Mouse (Mus musculus) urinary bladder, postnatal 36 days (tissue): Measurements from ENCODE around the gene Emilin2.

ENCODE experiments used
- DNase-seq, 2 experiments: peaks; one replicate each; pipeline ENCODE4 v3.0.0; 2022; ENCODE audit warnings: low spot score in 2 of 2, mixed read lengths in 1 of 2

Gene Emilin2

DNA sequence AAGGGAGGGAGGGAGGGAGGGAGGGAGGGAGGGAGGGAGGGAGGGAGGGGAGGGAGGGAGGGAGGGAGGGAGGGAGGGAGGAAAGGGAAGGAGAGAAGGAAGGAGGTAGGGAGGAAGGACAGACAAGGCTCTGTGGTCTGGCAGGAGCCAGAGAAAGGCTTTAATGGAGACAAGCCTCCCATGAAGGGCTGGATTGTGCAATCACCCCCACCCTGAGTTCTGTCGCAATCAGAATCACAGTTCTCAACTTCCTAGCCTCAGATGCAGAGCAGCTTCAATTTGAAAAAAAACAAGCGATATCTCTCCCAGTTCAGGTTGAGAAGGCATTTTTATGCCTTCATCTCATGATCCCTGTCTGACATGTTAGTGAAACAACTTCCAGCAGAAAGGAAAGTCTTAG, 11.4 kb downstream of the Emilin2 start:
- DNase-seq, result peak; percentile 54 to 80

DNA sequence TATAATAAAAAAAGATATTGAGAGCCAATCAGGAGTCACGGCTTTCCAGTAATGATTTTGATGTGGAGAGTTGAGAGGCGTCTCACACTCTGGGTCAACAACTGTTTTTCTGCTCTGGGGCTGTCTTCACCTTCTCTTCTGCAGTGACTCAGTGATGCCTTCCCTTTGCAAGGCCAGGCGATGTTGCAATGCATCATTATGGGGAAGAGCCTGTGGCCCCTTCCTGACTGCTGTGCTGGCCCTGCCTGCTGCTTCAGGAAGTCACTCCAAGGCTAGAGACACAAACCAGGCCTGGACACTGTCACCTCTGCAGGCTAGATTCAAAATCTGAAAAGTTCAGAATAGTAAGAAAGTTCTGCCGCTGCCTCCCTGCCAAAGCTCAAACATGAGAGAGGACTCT, 11.9 kb downstream of the Emilin2 start:
- peak in 1 of 2 experiments; percentile 55 for DNase-seq

DNA sequence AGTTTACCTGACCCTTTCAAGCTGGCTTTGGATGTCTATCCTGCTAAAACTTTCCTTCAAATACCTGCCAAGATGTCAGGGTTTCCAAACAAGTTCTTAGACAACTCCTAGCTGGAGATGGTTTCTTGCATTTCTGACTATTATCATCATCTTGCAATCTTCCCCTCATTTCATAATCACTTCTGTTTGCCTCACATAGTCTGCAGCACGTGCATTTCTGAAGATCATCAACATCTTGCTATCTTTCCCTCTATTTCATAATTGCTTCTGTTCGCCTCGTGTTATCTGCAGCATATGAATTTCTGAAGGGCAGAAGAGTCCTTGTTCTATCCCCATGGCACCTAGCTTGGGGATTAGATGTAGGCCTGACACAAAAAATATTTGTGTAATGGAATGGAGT, 17.2 kb downstream of the Emilin2 start:
- DNase-seq, result no peak

DNA sequence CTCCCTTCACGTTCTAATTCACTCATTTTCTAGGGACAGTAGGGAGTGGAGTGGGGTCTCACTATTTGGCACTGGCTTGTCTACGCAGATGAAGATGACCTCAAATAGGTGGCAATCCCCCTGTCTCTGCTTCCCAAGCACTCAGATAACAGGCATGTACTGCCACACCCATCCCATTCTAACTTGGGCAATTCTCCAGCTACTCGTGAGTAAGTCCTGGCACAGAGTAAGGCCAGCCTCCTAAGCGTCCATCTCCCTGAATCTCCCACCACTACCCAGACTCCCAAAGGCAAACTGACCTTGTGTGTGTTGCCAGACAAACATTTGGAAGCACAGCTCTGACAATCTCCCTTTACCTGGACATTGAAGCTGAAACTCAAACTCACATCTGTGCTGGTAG, 18.9 kb downstream of the Emilin2 start:
- DNase-seq, result no peak

DNA sequence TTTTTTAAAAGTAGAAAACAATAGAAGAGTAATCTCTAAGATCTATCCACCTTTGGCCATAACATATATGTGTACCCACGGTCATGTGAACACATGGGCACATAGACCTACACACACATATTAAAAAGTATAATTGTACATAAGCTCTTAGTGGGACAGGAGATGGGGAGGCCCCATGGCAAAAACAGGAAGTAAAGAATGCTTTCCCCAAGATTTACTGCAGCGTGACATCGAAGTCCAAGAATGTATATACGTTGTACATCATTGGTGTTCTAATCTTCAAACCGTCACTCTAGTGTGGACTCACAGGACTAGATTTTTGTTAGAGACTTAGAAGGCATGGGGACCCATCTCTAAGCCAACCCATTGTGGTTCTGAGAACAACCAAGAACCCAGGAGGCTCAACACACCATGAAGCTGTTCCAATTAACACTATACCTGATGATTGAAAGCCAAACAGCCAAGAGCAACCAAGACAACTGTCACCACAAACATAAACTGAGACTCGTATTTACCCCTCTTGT, 19.8 kb downstream of the Emilin2 start:
- no peak for DNase-seq

DNA sequence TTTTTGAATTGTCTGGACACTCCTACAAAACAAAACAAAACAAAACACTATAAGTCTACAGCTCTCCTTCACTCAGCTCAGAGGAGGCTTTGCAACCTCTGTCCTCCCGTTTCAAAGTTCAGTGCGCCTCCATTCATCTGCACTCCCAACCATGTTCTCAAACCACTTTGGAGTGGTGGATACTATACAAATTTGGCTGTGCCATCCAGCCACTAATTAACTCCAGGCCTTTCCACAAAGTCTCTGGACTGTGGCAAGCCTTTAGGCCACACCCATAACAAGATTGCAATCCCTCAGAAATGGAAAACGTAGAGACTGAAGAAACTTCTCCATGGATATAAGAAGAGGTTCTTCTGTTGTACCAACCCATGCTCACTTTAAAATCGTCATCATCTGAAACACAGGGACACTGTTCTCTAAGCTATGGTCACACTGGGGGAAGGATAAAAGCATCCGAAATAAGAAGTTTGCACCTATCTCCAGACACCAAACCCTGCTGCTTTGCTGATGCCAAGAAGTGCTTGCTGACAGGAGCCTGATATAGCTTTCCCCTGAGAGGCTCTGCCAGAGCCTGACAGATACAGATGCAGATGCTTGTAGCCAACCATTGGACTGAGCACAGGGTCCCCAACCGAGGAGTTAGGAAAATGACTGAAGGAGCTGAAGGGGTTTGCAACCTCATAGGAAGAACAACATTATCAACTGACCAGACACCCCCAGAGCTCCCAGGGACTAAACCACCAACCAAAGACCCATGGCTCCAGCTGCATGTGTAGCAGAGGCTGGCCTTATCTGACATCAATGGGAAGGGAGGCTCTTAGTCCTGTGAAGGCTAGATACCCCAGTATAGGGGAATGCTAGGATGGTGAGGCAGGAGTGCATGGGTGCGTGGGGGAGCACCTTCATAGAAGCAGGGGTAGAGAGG, 21.0 kb downstream of the Emilin2 start:
- DNase-seq, result no peak

DNA sequence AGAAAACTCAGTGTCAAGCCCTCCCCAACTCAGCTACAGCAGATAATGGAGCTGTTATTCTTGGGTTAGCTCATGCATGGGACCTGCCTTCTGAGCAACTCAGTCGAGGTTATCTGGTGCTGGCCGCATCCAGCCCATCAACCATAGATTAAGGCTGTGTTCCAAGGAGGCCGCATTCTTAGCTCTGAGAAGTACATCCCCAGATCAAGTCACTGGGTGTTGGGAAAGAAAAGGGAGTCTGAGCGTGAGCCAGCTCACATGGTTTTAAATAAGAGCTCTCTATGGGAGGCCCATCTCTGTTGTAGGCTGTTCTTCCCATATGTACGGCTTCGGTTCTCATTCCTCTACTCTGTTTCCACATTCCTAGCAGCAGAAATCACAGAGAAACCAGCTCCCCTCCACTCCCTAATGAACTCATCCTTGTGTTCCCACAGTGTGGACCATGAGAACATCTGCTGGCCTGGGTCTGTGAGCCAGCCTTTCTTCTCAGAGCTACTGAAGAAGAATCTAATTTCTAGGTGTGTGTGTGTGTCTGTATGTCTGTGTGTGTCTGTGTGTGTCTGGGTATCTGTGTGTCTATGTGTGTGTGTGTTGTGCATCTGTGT, 22.1 kb downstream of the Emilin2 start:
- DNase-seq, result no peak

DNA sequence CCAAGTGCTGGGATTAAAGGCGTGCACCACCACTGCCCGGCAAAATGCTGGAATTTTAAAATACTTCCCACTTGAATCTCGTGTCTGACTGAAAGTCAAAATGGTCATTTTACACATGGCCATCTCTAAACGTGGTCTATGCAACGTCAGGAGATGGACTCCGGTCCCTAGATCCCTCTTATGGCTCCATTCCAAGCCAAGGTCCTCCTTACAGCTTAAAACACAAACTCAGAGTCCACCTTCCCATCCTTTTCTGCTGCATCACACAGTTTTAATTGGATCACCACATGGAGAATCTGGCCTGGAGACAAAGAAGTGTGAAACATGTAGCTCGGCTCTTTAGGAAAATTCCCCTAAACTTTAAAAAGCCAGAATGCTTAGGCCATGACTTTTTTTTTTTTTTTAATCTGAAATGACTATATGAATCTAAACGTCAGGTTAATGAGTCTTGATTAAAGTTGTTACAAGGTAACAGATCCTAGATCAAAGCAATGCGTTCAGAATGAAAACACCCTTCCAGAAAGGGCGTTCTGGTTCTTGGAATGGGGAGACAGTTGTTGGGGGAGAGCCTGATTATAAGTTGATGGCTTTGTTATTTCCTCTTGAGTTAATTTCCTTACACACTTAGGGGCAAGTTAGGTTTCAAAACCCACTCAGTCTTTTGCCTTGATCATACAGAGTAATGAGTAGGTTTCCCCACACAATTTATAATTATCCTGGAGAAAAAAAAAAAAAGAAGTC, 22.8 kb downstream of the Emilin2 start:
- DNase-seq, result no peak

DNA sequence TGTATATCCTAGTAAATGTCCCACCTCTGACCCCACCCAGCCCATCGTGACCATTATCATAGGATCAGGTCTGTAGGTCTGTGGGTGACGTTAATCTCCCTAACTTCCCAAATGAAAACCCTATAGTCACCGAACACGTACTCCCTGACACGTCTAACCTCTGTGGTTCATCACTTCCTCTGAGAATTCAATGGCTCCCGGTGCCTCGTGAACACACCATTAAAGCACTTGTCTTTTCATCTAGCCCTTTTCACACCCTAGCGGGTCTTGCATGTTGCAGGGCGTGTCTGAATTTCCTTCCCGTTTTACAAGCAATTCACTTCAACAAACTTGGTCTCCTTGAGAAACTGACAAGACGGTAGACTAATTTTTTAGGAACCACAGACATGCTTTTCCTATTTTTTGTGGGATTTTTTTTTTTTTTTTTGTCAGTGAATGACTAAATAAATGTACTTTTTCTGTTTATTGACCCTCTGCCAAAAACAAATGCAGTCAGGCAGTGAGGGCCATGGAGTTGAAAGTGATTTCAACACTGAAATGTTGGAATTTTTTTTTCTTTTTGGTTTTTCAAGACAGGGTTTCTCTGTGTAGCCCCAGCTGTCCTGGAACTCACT, 23.5 kb downstream of the Emilin2 start:
- DNase-seq, result no peak

DNA sequence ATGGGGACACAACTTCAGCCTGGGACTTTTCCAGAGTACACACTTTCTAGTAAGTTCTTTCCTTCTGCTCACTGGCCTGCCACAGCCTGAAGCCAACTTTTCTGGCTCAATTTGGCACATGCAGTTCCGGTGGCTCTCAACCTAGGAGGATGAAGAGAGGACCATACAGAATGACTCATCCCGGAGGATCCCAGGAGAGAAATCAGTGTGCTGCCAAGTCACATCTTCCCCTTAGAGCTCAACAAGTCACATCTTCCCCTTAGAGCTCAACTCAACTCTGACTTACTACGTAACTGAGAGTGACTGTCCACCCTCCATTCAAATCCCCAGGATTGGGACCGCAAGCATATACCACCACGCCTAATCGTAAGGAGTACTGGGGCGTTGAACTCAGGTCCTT, 24.2 kb downstream of the Emilin2 start:
- no peak for DNase-seq

DNA sequence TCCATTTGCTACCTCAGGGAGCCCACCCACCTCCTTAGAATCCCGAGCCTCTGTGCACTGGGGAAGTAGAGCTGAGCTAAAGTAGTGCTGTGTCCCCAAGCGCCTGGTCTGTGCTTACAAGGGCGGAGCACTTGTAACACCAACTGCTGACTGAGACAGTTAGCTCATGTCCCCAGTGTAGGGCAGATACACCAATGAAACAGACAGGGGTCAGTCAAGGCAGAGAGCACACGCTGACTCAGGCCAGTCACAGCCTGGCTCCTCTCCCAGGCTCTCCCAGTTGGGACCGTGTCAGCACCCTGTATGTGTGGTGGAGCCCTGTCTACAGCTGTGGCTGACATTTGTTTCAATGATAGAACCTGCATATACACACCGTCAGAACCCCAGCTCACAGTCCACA, 25.8 kb downstream of the Emilin2 start:
- peak in 1 of 2 experiments; percentile 44 for DNase-seq

DNA sequence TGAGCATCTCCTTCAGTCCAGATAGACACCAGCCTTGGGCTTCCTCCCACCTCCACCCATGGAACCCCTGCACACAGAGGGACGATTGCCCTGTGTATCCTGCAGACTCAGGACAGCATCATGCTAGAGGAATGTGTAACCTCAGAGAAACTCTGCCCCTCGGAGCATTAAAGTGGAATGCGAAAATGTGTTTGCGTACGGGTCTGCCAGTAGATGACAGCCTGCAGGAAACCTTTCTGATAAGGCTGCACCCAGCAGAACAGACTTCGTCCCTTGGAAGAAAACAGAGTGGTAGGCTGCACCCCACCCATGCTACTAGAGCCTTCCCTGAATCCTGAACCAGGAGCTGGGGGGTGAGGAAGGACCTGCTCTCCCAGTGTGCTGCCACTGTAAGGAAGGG, 26.9 kb downstream of the Emilin2 start:
- no peak for DNase-seq

DNA sequence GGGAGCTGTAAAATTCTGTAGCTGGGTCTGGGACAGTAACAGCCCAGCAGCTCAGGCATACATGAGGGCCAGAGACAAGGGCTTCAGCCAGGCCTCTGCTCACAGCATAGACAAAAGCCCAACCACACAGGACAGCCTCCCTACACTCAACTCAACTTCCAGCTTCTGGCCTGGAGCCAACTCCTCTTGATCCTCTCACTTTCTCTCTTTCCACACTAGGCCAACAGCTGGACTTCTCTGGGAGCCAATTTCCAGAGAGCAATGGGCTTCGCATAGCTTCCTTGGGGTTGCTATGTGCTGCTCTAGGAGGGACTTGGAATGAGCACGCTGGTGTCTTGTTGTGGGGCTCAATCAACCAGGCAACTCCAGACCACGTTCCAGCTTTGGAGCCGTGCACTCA, 28.5 kb downstream of the Emilin2 start:
- DNase-seq, result peak in 1 of 2 experiments; percentile 62

DNA sequence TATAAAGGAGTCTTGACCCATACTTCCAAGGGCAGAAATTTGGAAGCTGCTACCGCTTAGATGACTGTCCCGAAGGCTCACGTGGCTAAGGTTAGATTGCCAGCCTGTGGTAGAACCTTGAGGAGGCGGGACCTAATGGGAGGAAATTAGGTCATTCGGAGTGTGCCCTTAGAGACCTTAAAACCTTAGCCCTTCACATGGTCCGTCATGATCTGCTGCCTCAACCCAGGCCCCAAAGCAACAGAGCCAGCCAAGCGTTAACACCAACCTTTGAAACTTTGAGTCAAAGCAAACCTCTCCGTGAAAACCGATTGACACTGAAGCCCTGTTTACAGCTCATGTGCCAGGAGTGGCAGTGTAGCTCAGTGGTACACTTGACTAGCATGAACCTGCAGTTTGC, 29.1 kb downstream of the Emilin2 start:
- DNase-seq, result no peak

DNA sequence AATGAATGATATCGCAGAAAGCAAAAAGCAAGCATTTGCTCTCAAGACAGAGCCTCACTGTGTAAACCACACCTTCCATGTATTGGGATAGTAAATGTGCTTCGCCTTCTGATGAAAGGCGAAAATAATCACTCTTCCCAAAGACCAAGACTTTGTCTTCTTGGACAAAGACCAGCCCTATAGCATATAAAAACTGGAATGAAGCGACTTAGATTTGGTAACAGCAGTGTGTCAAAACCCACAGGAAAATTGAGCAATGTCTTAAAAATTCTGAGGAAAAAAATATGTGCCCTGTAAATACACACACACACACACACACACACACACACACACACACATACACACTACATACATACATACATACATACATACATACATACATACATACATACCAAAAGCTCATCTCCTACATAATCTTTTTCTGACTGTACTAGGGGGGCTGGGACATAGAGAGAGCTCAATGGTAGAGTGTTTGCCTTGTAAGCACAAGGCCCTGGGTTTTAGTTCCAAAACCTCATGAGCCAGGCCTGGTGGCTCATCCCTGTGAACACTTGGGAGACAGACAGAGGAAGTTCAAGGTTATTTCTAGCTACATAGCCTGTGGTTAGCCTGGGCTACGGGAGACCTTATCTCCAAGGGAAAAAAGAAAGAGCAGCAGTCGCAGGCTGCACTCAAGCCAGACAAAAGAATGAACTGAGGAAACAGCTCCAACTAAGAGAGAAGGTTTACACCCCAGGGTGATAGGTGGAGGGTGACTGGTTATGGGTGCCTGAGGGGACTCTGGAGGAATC, 33.9 kb downstream of the Emilin2 start:
- DNase-seq, result no peak

DNA sequence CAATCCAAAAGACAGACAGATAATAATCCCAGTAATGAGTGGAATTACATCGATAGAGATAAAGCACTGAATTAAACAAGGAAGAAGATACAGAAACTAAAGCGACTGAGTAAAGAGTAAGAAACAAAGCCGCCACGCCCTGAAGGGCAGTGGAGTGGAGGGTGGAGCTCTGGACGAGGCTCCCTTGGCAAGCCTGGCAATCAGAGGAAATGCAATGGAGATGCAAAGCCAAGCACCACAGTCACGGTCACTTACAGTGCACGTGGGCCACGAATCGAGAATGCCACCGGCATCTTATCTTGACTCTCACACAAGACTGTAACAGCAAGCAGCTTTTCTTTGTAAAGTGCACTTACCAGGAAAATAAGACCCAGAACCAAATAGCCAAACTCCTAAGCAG, 35.0 kb downstream of the Emilin2 start:
- DNase-seq, result no peak

DNA sequence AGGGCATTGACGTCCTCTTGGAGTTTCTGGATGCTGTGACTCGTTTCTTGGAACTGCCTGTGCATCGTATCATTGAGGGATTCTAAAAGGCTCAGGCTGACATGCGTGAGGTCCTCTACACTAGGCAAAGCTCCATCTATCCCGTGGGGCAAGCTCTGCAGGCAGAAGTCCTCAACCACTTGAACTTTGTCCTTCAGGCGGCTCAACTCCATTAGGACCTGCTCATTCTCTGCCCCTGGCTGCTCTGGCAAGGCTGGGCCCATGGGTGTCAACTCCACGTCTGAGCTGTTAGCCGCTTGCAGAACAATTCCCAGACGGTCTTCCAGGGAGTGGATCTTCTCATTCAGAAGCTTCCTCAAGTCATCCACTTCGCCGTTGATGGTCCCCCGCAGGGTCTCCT, 37.9 kb downstream of the Emilin2 start:
- DNase-seq, result no peak

DNA sequence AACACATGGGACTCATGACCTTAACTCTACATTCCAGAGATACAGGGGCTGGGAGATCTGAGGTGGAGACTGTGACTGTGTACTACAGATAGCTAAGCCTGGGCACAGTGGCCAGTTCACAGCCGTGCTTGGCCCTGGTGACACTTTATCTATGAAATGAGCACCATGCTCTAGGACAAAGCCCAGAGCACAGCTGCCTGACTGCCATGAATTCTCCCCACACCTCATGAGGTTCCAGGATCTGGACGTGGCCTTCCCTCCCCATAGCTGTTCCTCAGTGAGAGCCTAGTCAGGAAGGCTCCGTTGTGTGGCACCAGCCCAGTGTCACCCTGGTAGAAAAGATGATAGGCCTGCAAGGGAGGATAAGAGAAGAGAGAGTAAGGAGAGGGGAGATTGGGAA, 43.2 kb downstream of the Emilin2 start:
- no peak for DNase-seq

DNA sequence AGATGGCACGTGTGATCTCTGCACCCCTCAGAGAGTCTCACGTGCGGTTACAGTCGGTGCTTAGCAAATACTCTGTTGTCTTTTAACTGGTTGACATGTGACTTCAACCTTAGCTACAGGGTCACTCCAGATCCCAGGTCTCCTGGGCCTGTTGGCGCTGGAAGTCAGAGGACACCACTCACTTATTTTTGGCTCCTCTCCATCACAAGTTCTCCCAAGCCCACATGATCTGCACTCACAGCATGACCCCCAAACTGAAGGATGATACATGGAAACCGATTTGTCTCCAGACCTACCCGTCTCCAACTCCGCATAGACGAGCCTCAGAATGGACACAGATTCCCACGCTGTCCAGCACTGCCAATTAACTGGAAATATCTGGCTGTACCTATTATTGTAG, 43.6 kb downstream of the Emilin2 start:
- DNase-seq, result no peak

DNA sequence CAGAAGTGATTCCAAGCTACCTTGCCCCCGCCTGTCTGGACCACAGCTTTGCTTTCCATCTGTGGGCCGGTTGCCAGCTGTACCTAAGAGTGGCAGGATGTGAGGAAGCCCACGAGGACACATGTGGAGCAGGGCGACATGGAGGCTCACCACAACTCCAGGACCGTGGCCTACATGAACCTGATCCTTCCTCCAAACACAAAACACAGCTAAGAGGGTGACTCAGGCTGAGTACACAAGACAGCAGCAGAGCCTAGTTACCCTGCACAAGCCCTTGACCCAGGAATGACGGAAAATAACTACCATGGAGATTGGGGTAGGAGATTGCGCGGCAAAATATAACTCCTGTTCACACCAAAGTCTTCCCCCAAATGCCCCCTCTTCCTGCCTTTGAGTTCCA, 44.4 kb downstream of the Emilin2 start:
- no peak for DNase-seq
